Mouse (Mus musculus): Measurements from ENCODE around the gene Runx2. TPM values are rescaled to one million over a fixed set of nuclear protein-coding genes. Genes with fewer than 3 reads are reported as not detected.

The Runx2 gene
- total RNA-seq, 1 experiment: 0.71 TPM

GRCm38 (mm10) chr17:44639446-44639845 lies 175.2 kb downstream of the Runx2 start:
- no peaks in the 10 kb centered on the region for H3K36me3 ChIP-seq (ENCODE audit: control insufficient read depth, insufficient read depth, low read length, poor library complexity, severe bottlenecking)
- H3K27ac ChIP-seq (ENCODE audit: insufficient read depth, low read depth, low read length, poor library complexity, severe bottlenecking): no peak overlapping the region
- H3K9ac ChIP-seq (ENCODE audit: insufficient read depth, low read depth, low read length, poor library complexity, severe bottlenecking): no peak overlapping the region
- H3K4me1 ChIP-seq (ENCODE audit: control insufficient read depth in 2 of 2, insufficient read depth in 2 of 2, low read length in 2 of 2, poor library complexity in 1 of 2): no peaks in the 10 kb centered on the region
- no peaks in the 10 kb centered on the region for H3K9me3 ChIP-seq (ENCODE audit: control insufficient read depth, insufficient read depth, low read depth, low read length)
- in situ Hi-C loops (cut with MboI; ENCODE audit: low sequenced_read_pairs in 2 of 2, unreplicated experiment in 2 of 2): no loop called here
- DNase-seq (ENCODE audit: low read depth, low spot score): no peak
- TF ChIP-seq ZNF384 (IDR thresholded peaks at IDR 0.05; ENCODE audit: low read depth, low read length) (no peak), HCFC1 (IDR thresholded peaks at IDR 0.05; ENCODE audit: borderline replicate concordance, insufficient read depth, low read length) (no peak), ZC3H11A (IDR thresholded peaks at IDR 0.05; ENCODE audit: borderline replicate concordance, low read depth, low read length) (no peak), CHD2 (IDR thresholded peaks at IDR 0.05; ENCODE audit: low read depth, low read length) (no peak), MAFK (IDR thresholded peaks at IDR 0.05; ENCODE audit: insufficient read depth, low read depth, low read length) (no peak)
- no peak overlapping the region for H3K4me3 ChIP-seq (ENCODE audit: insufficient read depth in 1 of 2, low read depth in 1 of 2, low read length in 2 of 2, poor library complexity in 1 of 2, severe bottlenecking in 1 of 2)

- no peak overlapping the region for H3K27ac ChIP-seq (ENCODE audit: insufficient read depth, low read depth, low read length, poor library complexity, severe bottlenecking)
- no peak overlapping the region for H3K9ac ChIP-seq (ENCODE audit: insufficient read depth, low read depth, low read length, poor library complexity, severe bottlenecking)
Observed at GRCm38 (mm10) chr17:44637181-44637880, 177.3 kb downstream of the Runx2 start.

GRCm38 (mm10) chr17:44634486-44634885 lies 180.1 kb downstream of the Runx2 start:
- Histone ChIP-seq H3K4me1 (ENCODE audit: control insufficient read depth in 2 of 2, insufficient read depth in 2 of 2, low read length in 2 of 2, poor library complexity in 1 of 2) (no peaks in the 10 kb centered on the region), H3K27ac (ENCODE audit: insufficient read depth, low read depth, low read length, poor library complexity, severe bottlenecking) (no peak overlapping the region), H3K9me3 (ENCODE audit: control insufficient read depth, insufficient read depth, low read depth, low read length) (no peaks in the 10 kb centered on the region), H3K4me3 (ENCODE audit: insufficient read depth in 1 of 2, low read depth in 1 of 2, low read length in 2 of 2, poor library complexity in 1 of 2, severe bottlenecking in 1 of 2) (no peak overlapping the region), H3K36me3 (ENCODE audit: control insufficient read depth, insufficient read depth, low read length, poor library complexity, severe bottlenecking) (no peaks in the 10 kb centered on the region), H3K9ac (ENCODE audit: insufficient read depth, low read depth, low read length, poor library complexity, severe bottlenecking) (no peak overlapping the region)
- no peak for DNase-seq (ENCODE audit: low read depth, low spot score)
- TF ChIP-seq MAFK (IDR thresholded peaks at IDR 0.05; ENCODE audit: insufficient read depth, low read depth, low read length): no peak
- TF ChIP-seq ZNF384 (IDR thresholded peaks at IDR 0.05; ENCODE audit: low read depth, low read length): no peak
- TF ChIP-seq HCFC1 (IDR thresholded peaks at IDR 0.05; ENCODE audit: borderline replicate concordance, insufficient read depth, low read length): no peak
- no peak for TF ChIP-seq ZC3H11A (IDR thresholded peaks at IDR 0.05; ENCODE audit: borderline replicate concordance, low read depth, low read length)
- no peak for TF ChIP-seq CHD2 (IDR thresholded peaks at IDR 0.05; ENCODE audit: low read depth, low read length)
- in situ Hi-C loops (cut with MboI; ENCODE audit: low sequenced_read_pairs in 2 of 2, unreplicated experiment in 2 of 2): no loop called here

More at GRCm38 (mm10) chr17:44637181-44637880, 177.3 kb downstream of the Runx2 start:
- H3K9me3 ChIP-seq (ENCODE audit: control insufficient read depth, insufficient read depth, low read depth, low read length): no peaks in the 10 kb centered on the region
- no peak overlapping the region for H3K4me3 ChIP-seq (ENCODE audit: insufficient read depth in 1 of 2, low read depth in 1 of 2, low read length in 2 of 2, poor library complexity in 1 of 2, severe bottlenecking in 1 of 2)
- no peaks in the 10 kb centered on the region for H3K36me3 ChIP-seq (ENCODE audit: control insufficient read depth, insufficient read depth, low read length, poor library complexity, severe bottlenecking)
- H3K4me1 ChIP-seq (ENCODE audit: control insufficient read depth in 2 of 2, insufficient read depth in 2 of 2, low read length in 2 of 2, poor library complexity in 1 of 2): no peaks in the 10 kb centered on the region
- TF ChIP-seq ZC3H11A (IDR thresholded peaks at IDR 0.05; ENCODE audit: borderline replicate concordance, low read depth, low read length): no peak
- TF ChIP-seq ZNF384 (IDR thresholded peaks at IDR 0.05; ENCODE audit: low read depth, low read length): no peak
- TF ChIP-seq CHD2 (IDR thresholded peaks at IDR 0.05; ENCODE audit: low read depth, low read length): no peak
- TF ChIP-seq HCFC1 (IDR thresholded peaks at IDR 0.05; ENCODE audit: borderline replicate concordance, insufficient read depth, low read length): no peak
- TF ChIP-seq MAFK (IDR thresholded peaks at IDR 0.05; ENCODE audit: insufficient read depth, low read depth, low read length): no peak
- DNase-seq (ENCODE audit: low read depth, low spot score): no peak
- in situ Hi-C loops (cut with MboI; ENCODE audit: low sequenced_read_pairs in 2 of 2, unreplicated experiment in 2 of 2): no loop called here

GRCm38 (mm10) chr17:44633607-44634415 lies 180.8 kb downstream of the Runx2 start:
- no peak overlapping the region for H3K9ac ChIP-seq (ENCODE audit: insufficient read depth, low read depth, low read length, poor library complexity, severe bottlenecking)
- in situ Hi-C loops (cut with MboI; ENCODE audit: low sequenced_read_pairs in 2 of 2, unreplicated experiment in 2 of 2): no loop called here
- H3K4me3 ChIP-seq (ENCODE audit: insufficient read depth in 1 of 2, low read depth in 1 of 2, low read length in 2 of 2, poor library complexity in 1 of 2, severe bottlenecking in 1 of 2): no peak overlapping the region
- no peak for DNase-seq (ENCODE audit: low read depth, low spot score)
- H3K4me1 ChIP-seq (ENCODE audit: control insufficient read depth in 2 of 2, insufficient read depth in 2 of 2, low read length in 2 of 2, poor library complexity in 1 of 2): no peaks in the 10 kb centered on the region
- no peak overlapping the region for H3K27ac ChIP-seq (ENCODE audit: insufficient read depth, low read depth, low read length, poor library complexity, severe bottlenecking)
- TF ChIP-seq ZC3H11A (IDR thresholded peaks at IDR 0.05; ENCODE audit: borderline replicate concordance, low read depth, low read length) (no peak), CHD2 (IDR thresholded peaks at IDR 0.05; ENCODE audit: low read depth, low read length) (no peak), HCFC1 (IDR thresholded peaks at IDR 0.05; ENCODE audit: borderline replicate concordance, insufficient read depth, low read length) (no peak)
- no peaks in the 10 kb centered on the region for H3K36me3 ChIP-seq (ENCODE audit: control insufficient read depth, insufficient read depth, low read length, poor library complexity, severe bottlenecking)
- H3K9me3 ChIP-seq (ENCODE audit: control insufficient read depth, insufficient read depth, low read depth, low read length): no peaks in the 10 kb centered on the region

All from ES-E14 (cell line).